Mouse (Mus musculus): ENCODE measurements around the gene Prune2. TPM values are rescaled to one million over a fixed set of nuclear protein-coding genes. Genes with fewer than 3 reads are reported as not detected.
"Not testable (repeated sequence)": the region's sequence is repeated elsewhere in the genome, so short reads cannot be mapped to it uniquely, and the experiment has no call there.

Gene Prune2
- total RNA-seq, 2 experiments from 2014 or later = 41.3 to 41.6 TPM

- not testable (repeated sequence) for DNase-seq (ENCODE audit: low spot score in 2 of 2)
Measured at GRCm38 (mm10) chr19:17174501-17174900, 218.6 kb downstream of the Prune2 start.

- DNase-seq (ENCODE audit: low spot score in 2 of 2) = no peak
Measured at GRCm38 (mm10) chr19:17180506-17180905, 224.6 kb downstream of the Prune2 start.

- no peak for DNase-seq (ENCODE audit: low spot score in 2 of 2)
Measured at GRCm38 (mm10) chr19:17194730-17195129, 238.8 kb downstream of the Prune2 start.

GRCm38 (mm10) chr19:17199059-17199458 lies 243.1 kb downstream of the Prune2 start:
- DNase-seq (ENCODE audit: low spot score in 2 of 2) = no peak

- DNase-seq (ENCODE audit: low spot score in 2 of 2) = no peak
Measured at GRCm38 (mm10) chr19:17207141-17207540, 251.2 kb downstream of the Prune2 start.

- DNase-seq (ENCODE audit: low spot score in 2 of 2) = no peak
Measured at GRCm38 (mm10) chr19:17210541-17210940, 254.6 kb downstream of the Prune2 start.

GRCm38 (mm10) chr19:17214896-17215520 lies 259.1 kb downstream of the Prune2 start:
- no peak for DNase-seq (ENCODE audit: low spot score in 2 of 2)

- no peak for DNase-seq (ENCODE audit: low spot score in 2 of 2)
Measured at GRCm38 (mm10) chr19:17218195-17218594, 262.3 kb downstream of the Prune2 start.

- DNase-seq (ENCODE audit: low spot score in 2 of 2) = no peak
Measured at GRCm38 (mm10) chr19:17223801-17224200, 267.9 kb downstream of the Prune2 start.

- no peak for DNase-seq (ENCODE audit: low spot score in 2 of 2)
Measured at GRCm38 (mm10) chr19:17225570-17226083, 269.7 kb downstream of the Prune2 start.

GRCm38 (mm10) chr19:17226096-17226495 lies 270.2 kb downstream of the Prune2 start:
- no peak for DNase-seq (ENCODE audit: low spot score in 2 of 2)

GRCm38 (mm10) chr19:17230013-17230412 lies 274.1 kb downstream of the Prune2 start:
- DNase-seq (ENCODE audit: low spot score in 2 of 2) = no peak

- DNase-seq (ENCODE audit: low spot score in 2 of 2) = no peak
Measured at GRCm38 (mm10) chr19:17238471-17238870, 282.6 kb downstream of the Prune2 start.

GRCm38 (mm10) chr19:17240170-17241077 lies 284.5 kb downstream of the Prune2 start:
- no peak for DNase-seq (ENCODE audit: low spot score in 2 of 2)

GRCm38 (mm10) chr19:17241206-17241605 lies 285.3 kb downstream of the Prune2 start:
- DNase-seq (ENCODE audit: low spot score in 2 of 2) = no peak

GRCm38 (mm10) chr19:17242962-17243361 lies 287.0 kb downstream of the Prune2 start:
- no peak for DNase-seq (ENCODE audit: low spot score in 2 of 2)

GRCm38 (mm10) chr19:17244544-17244943 lies 288.6 kb downstream of the Prune2 start:
- no peak for DNase-seq (ENCODE audit: low spot score in 2 of 2)

GRCm38 (mm10) chr19:17247352-17247925 lies 291.5 kb downstream of the Prune2 start:
- no peak for DNase-seq (ENCODE audit: low spot score in 2 of 2)

GRCm38 (mm10) chr19:17249691-17250090 lies 293.8 kb downstream of the Prune2 start:
- DNase-seq (ENCODE audit: low spot score in 2 of 2) = no peak

GRCm38 (mm10) chr19:17250801-17251200 lies 294.9 kb downstream of the Prune2 start:
- no peak for DNase-seq (ENCODE audit: low spot score in 2 of 2)

- no peak for DNase-seq (ENCODE audit: low spot score in 2 of 2)
Measured at GRCm38 (mm10) chr19:17251453-17251852, 295.5 kb downstream of the Prune2 start.

GRCm38 (mm10) chr19:17252845-17253244 lies 296.9 kb downstream of the Prune2 start:
- no peak for DNase-seq (ENCODE audit: low spot score in 2 of 2)
